Mouse (Mus musculus): ENCODE measurements around the gene Gm21312. TPM values are rescaled to one million over a fixed set of nuclear protein-coding genes. Genes with fewer than 3 reads are reported as not detected.

The Gm21312 gene
- polyA plus RNA-seq, 1 experiment from 2014 or later = not detected

Other genes with a start within 250 kb of the Gm21312 start
- gene Gm21293, start 34.0 kb upstream of the Gm21312 start, polyA plus RNA-seq (2016; fragmentation: Nextera tagmentation; extraction: Ambion mirVana) = not detected in 2 replicates
- gene Gm6763, start 25.5 kb upstream of the Gm21312 start, polyA plus RNA-seq (2016; fragmentation: Nextera tagmentation; extraction: Ambion mirVana) = not detected in 2 replicates
- gene Gm8764, start 17.0 kb upstream of the Gm21312 start, polyA plus RNA-seq (2016; fragmentation: Nextera tagmentation; extraction: Ambion mirVana) = not detected in 2 replicates
- gene Gm21304, start 8.5 kb upstream of the Gm21312 start, polyA plus RNA-seq (2016; fragmentation: Nextera tagmentation; extraction: Ambion mirVana) = not detected in 2 replicates
- gene Gm20765, start 8.5 kb downstream of the Gm21312 start, polyA plus RNA-seq (2016; fragmentation: Nextera tagmentation; extraction: Ambion mirVana) = not detected in 2 replicates
- gene Gm4340, start 17.0 kb downstream of the Gm21312 start, polyA plus RNA-seq (2016; fragmentation: Nextera tagmentation; extraction: Ambion mirVana) = not detected in 2 replicates